Mouse (Mus musculus): ENCODE measurements around the gene Riiad1. TPM values are rescaled to one million over a fixed set of nuclear protein-coding genes. Genes with fewer than 3 reads are reported as not detected.
A peak's percentile ranks its signal among the peaks of the same experiment; 100 is the strongest.

Gene Riiad1
- polyA plus RNA-seq (2015; fragmentation: Nextera tagmentation; extraction: Ambion mirVana) = 14.1 and 18.0 TPM in 2 replicates

DNA sequence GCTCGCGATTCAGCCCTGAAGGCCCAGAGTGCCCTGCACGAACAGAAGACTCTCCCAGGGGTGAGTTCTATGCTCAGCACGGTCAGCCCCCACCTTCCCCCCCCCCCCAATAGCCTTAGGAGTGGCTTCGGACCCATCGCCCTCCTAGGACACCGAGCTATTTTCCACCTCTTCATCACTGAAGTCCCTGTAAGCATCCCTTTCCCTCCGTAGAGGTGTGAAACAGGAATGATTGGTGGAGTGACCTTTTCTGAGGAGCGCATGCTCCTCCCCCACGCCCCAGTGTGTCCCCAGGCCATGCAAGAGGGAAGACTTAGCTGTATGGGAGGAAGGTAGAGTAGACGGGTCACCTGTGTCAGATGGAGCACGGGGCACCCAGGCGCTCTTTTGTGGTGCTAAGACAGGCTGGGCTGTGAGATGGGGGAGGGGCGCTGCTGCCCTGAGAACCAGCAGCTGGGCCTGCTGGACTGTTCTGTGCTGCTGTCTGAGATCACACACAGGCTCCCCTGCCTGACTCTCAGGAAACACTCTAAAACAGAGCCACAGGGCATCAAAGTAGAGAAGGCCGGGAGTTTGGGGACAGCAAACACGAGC is at the start of gene Riiad1:
Gene Riiad1, minus strand, starts transcription at position 51 of the 594 bp plus-strand sequence.
- H3K4me1 ChIP-seq = peaks cover 73% of the 10 kb centered on the region

DNA sequence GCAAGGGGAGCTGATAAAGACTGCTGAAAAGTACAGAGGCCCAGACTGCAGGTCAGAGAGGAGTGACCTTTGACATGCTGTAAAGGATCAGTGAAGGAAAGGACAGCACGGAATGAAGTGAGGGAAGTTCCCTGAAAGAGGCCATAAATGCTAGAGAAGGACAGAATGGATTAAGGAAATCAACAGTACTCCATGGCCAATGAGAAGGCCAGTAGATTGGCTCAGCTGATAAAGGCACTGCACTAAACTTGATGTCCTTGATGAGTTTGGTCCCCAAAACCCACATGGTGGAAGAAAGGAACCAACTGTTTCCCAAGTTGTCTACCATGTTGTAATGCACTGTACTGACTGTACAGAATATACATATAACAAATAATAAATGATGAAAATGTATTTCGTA is 46.6 kb upstream of the Riiad1 start:
- H3K4me3 ChIP-seq = no peak overlapping the region
- H3K4me1 ChIP-seq = no peaks in the 10 kb centered on the region
- no peak for ATAC-seq (replicated peaks)
- no peak overlapping the region for H3K27ac ChIP-seq (replicated peaks)
- H3K9ac ChIP-seq (replicated peaks) = no peak overlapping the region
- 91% methylated on average over 2 of the region's 2 CpGs for WGBS
- no peaks in the 10 kb centered on the region for H3K27me3 ChIP-seq
- no peaks in the 10 kb centered on the region for H3K9me3 ChIP-seq
- H3K4me2 ChIP-seq (replicated peaks) = no peak overlapping the region
- H3K36me3 ChIP-seq = peaks cover 36% of the 10 kb centered on the region

More for the DNA sequence above, at the start of gene Riiad1:
- Histone ChIP-seq H3K27ac (replicated peaks) (peak within 1 kb of the TSS; percentile 95), H3K9me3 (no peaks in the 10 kb centered on the region), H3K4me2 (replicated peaks) (peak within 1 kb of the TSS; percentile 86), H3K36me3 (peaks cover 15% of the 10 kb centered on the region), H3K4me3 (peak within 1 kb of the TSS; percentile 69), H3K9ac (replicated peaks) (peak within 1 kb of the TSS; percentile 86), H3K27me3 (no peaks in the 10 kb centered on the region)
- WGBS = 16% methylated on average over 16 of the region's 16 CpGs
- ATAC-seq (replicated peaks) = no peak

DNA sequence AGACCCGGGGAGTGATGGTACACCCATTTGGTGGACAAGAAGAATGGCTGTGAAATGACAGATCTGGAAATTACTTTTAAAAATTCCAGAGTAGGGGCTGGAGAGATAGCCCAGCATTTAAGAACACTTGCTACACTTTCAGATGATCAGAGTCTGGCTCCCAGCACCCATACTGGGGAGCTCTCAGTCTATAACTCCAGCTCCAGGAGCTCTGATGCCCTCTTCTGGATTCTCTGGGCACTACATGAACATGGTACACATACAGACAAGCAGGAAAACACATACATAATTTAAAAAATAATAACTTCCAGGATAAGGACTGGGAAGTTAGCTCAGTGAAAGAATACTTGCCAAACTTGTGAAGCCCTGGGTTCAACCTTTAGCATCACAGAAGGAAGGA is 26.5 kb upstream of the Riiad1 start:
- WGBS = 98% methylated on average over 1 of the region's 1 CpGs
- H3K36me3 ChIP-seq = peaks cover 35% of the 10 kb centered on the region
- H3K27ac ChIP-seq (replicated peaks) = no peak overlapping the region
- H3K9ac ChIP-seq (replicated peaks) = no peak overlapping the region
- no peaks in the 10 kb centered on the region for H3K27me3 ChIP-seq
- H3K4me1 ChIP-seq = no peaks in the 10 kb centered on the region
- H3K4me2 ChIP-seq (replicated peaks) = no peak overlapping the region
- no peak overlapping the region for H3K4me3 ChIP-seq
- no peak for ATAC-seq (replicated peaks)
- no peaks in the 10 kb centered on the region for H3K9me3 ChIP-seq

DNA sequence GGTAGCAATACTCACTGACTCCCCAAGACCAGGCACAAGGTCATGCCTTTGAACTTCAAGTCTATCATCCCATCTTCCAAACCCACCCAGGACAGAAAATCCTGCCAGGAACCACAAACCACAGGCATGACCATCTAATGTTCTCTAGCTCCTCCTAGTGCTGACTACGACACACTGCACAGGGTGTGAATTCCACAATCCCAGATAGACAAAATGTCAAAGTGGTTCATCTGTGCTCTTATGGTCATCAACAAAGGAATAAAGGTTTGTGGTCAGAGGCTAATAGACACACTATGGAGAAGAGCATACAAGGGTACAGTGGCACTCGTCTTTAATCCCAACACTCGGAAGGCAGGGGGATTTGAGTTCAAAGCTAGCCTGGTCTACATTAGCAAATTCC is 22.1 kb upstream of the Riiad1 start:
- peak; percentile 51; the same call in 1 of the 2 replicates for ATAC-seq (replicated peaks)
- Histone ChIP-seq H3K4me3 (no peak overlapping the region), H3K4me1 (no peaks in the 10 kb centered on the region), H3K27ac (replicated peaks) (no peak overlapping the region), H3K9me3 (no peaks in the 10 kb centered on the region), H3K27me3 (no peaks in the 10 kb centered on the region), H3K36me3 (peaks cover 27% of the 10 kb centered on the region), H3K9ac (replicated peaks) (no peak overlapping the region), H3K4me2 (replicated peaks) (no peak overlapping the region)
- 73% methylated on average over 3 of the region's 3 CpGs for WGBS

DNA sequence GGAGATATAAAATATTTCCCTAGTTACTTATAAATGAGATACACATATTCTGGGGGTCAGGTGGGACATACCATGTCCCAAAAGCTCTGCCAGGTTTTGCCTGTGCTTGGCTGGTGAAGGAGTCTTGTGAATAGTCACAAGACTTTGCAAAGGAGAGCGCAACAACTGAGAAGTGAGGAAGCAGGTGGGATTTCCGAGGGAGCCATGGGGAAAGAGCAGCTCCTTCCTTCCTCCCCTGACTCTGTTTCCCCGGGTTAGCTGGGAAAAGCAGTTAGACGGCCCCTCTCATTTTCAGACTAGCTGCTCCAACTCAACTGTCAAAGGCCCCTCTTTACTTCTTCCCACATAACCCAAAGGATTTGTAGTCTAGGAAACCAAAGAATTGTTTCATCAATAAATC is 17.0 kb upstream of the Riiad1 start:
- Histone ChIP-seq H3K27ac (replicated peaks) (no peak overlapping the region), H3K9me3 (no peaks in the 10 kb centered on the region), H3K27me3 (no peaks in the 10 kb centered on the region), H3K4me1 (no peaks in the 10 kb centered on the region), H3K36me3 (peaks cover 20% of the 10 kb centered on the region), H3K4me3 (no peak overlapping the region), H3K4me2 (replicated peaks) (no peak overlapping the region), H3K9ac (replicated peaks) (no peak overlapping the region)
- ATAC-seq (replicated peaks) = no peak
- 84% methylated on average over 4 of the region's 4 CpGs for WGBS

DNA sequence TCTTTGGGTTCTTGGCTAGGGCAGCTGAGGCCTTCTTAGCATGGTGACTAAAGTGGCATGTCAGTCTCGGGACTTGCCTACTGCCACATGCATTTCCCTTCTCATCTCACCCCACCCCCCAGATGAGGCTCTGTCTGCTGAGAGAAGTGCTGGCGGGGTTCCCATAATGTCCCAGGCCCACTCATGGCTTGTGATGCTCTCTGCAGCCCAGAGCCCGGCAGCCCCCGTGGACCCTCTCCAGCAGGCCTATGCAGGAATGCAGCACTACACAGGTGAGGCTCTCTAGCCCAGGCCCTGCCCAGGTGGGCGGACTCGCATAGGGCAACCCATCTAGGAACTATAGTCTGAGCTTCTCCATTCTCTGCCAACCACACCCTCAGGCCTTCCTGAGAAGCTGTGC is 7.4 kb upstream of the Riiad1 start:
- 72% methylated on average over 6 of the region's 6 CpGs for WGBS
- H3K9ac ChIP-seq (replicated peaks) = no peak overlapping the region
- no peak overlapping the region for H3K4me3 ChIP-seq
- H3K27me3 ChIP-seq = no peaks in the 10 kb centered on the region
- no peak overlapping the region for H3K4me2 ChIP-seq (replicated peaks)
- ATAC-seq (replicated peaks) = no peak
- peak overlapping the region; percentile 29; the same call in 1 of the 2 replicates for H3K27ac ChIP-seq (replicated peaks)
- H3K4me1 ChIP-seq = peaks cover 69% of the 10 kb centered on the region
- peaks cover 68% of the 10 kb centered on the region for H3K36me3 ChIP-seq
- H3K9me3 ChIP-seq = no peaks in the 10 kb centered on the region

DNA sequence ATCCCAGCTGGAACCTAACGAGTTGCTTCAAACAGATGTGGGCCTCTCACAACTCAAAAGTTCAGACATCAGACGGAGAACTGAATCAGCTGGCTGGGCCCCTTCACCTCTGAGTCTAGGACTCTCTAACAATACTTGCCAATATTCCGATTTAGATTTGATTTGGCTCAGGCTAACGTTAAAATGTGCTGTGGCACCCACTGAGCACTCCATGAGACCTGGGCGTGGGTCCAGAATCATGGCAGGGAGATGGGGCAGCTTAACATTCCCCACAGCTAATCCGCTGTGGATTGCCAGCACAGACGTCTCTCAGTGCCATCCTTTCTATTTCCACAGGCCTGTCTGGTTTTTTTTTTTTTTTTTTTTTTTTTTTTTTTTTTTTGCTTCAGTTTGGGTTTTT is 5.8 kb upstream of the Riiad1 start:
- no peaks in the 10 kb centered on the region for H3K27me3 ChIP-seq
- peaks cover 81% of the 10 kb centered on the region for H3K4me1 ChIP-seq
- H3K9me3 ChIP-seq = no peaks in the 10 kb centered on the region
- no peak overlapping the region for H3K4me2 ChIP-seq (replicated peaks)
- H3K27ac ChIP-seq (replicated peaks) = peak overlapping the region; percentile 93
- peaks cover 65% of the 10 kb centered on the region for H3K36me3 ChIP-seq
- ATAC-seq (replicated peaks) = no peak
- no peak overlapping the region; the same call in 1 of the 2 replicates for H3K4me3 ChIP-seq
- no peak overlapping the region for H3K9ac ChIP-seq (replicated peaks)
- 30% methylated on average over 7 of the region's 7 CpGs for WGBS

DNA sequence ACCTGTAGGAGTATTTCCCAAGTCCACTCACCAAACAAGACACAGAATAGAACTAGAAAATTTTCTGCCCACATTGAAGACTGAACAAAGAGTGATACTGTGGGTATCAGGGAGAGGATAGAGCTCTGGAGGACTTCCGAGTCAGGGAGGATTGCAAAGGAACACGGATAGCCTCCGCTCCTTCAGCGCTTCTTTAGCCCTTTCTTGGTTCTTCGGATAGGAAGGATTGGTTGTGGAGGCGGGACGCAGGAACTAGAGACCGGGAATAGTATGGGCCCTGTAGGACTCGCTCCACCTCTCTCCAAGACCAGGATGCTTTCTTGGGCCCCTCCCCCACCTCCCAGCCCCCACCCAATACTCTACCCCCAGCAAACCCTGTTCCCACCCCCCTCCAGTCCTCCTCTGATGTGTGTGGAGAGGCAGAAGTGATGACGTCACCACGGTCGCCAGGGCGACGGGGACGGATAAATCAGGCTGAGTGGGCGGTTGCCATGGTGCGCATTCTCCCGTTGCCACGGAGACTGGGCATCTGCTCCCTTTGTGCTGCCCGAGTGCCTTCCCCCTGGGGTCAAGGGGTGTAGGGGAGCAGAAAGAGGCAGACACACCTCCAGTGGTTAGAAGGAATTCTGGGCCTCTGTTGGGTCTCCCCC is 3.8 kb upstream of the Riiad1 start:
- 4% methylated on average over 20 of the region's 20 CpGs for WGBS
- Histone ChIP-seq H3K4me1 (peaks cover 88% of the 10 kb centered on the region), H3K4me2 (replicated peaks) (peak overlapping the region; percentile 49), H3K4me3 (peak overlapping the region; percentile 26), H3K27ac (replicated peaks) (peak overlapping the region; percentile 93), H3K9me3 (no peaks in the 10 kb centered on the region), H3K36me3 (peaks cover 47% of the 10 kb centered on the region), H3K9ac (replicated peaks) (no peak overlapping the region; the same call in 1 of the 2 replicates), H3K27me3 (no peaks in the 10 kb centered on the region)
- ATAC-seq (replicated peaks) = peak; percentile 91

DNA sequence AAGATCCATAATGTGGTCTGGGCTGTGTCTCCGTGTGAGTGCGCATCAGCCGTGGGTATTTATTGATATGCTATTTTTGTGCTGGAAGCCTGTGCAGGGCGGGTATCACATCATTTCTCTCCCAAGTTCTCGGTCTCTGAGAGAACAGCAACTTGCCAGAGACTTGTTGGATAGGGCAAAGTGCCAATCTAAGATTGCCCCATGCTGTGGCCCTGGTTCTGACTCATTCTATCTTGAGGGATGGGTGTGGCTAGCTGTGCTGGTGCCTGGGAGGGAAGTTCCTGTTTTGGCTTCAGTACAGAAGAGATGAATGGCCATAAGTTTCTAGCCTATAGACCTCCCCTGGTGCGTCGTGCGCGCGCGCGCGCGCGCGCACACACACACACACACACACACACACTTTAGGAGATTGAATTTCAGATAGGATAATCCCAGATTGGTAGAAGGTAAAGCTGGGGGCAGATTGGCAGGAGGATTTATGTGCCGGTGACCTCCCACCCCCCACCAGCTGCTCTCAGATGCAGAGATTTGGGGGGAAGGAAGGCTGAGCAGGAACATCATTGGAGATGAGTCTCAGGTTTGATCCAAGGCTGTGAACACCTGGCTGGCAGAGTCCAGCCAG is 2.7 kb upstream of the Riiad1 start:
- Histone ChIP-seq H3K9me3 (no peaks in the 10 kb centered on the region), H3K36me3 (peaks cover 38% of the 10 kb centered on the region), H3K4me3 (no peak overlapping the region), H3K27ac (replicated peaks) (peak overlapping the region; percentile 93), H3K27me3 (no peaks in the 10 kb centered on the region), H3K4me1 (peaks cover 87% of the 10 kb centered on the region), H3K9ac (replicated peaks) (0 out of 2 replicates have a peak overlapping the region, but pooled peaks have one; percentile 19), H3K4me2 (replicated peaks) (peak overlapping the region; percentile 49; the same call in 1 of the 2 replicates)
- 78% methylated on average over 17 of the region's 17 CpGs for WGBS
- no peak for ATAC-seq (replicated peaks)

DNA sequence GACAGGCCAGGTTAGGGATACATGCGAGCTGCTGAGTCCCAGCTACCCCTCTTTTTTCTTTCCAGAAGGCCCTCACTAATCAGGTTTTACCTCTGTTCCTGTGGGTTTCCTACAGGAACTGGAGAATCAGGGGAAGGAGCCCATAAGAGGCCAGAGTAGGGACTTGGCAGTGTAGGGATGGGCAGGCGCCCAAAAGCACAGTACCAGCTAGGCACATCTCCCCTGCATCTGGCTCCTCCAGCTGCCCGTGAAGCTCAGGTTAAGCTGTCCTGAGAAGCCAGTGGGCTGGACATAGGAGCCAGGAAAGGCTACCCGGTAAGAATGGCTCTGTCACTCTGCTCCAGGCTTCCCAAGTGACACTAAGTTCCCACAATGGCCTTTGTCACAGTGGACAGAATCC is 1.3 kb upstream of the Riiad1 start:
- Histone ChIP-seq H3K27ac (replicated peaks) (peak overlapping the region; percentile 93), H3K4me3 (no peak overlapping the region), H3K4me1 (peaks cover 83% of the 10 kb centered on the region), H3K36me3 (peaks cover 25% of the 10 kb centered on the region), H3K4me2 (replicated peaks) (peak overlapping the region; percentile 86; the same call in 1 of the 2 replicates), H3K27me3 (no peaks in the 10 kb centered on the region), H3K9me3 (no peaks in the 10 kb centered on the region), H3K9ac (replicated peaks) (0 out of 2 replicates have a peak overlapping the region, but pooled peaks have one; percentile 19)
- WGBS = 68% methylated on average over 4 of the region's 4 CpGs
- ATAC-seq (replicated peaks) = no peak

DNA sequence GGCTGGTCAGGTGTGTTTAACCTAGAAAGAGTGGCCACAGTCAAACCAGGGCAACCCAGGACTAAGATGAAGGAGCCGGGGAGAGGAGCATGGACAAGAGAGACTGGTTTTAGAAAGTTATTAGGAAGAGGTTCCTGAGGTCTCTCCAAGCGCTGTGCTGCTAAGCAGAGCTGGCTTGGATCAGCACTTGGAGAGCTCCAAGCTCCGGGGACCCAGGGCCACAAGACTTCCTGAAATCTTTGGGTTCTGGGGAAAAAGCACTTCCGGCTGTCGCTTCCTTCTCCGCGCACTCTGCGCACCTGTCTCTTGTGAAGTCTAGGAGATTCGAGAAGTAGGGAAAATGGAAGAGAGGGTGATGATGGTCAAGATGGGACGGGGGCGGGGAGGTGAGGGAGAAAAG is 577 bp downstream of the Riiad1 start:
- no peak for ATAC-seq (replicated peaks)
- Histone ChIP-seq H3K4me1 (peaks cover 65% of the 10 kb centered on the region), H3K27me3 (no peaks in the 10 kb centered on the region), H3K36me3 (peaks cover 14% of the 10 kb centered on the region), H3K4me2 (replicated peaks) (peak overlapping the region; percentile 86), H3K27ac (replicated peaks) (0 out of 2 replicates have a peak overlapping the region, but pooled peaks have one; percentile 95), H3K9ac (replicated peaks) (peak overlapping the region; percentile 86), H3K9me3 (no peaks in the 10 kb centered on the region), H3K4me3 (peak overlapping the region; percentile 69)
- 20% methylated on average over 11 of the region's 11 CpGs for WGBS

DNA sequence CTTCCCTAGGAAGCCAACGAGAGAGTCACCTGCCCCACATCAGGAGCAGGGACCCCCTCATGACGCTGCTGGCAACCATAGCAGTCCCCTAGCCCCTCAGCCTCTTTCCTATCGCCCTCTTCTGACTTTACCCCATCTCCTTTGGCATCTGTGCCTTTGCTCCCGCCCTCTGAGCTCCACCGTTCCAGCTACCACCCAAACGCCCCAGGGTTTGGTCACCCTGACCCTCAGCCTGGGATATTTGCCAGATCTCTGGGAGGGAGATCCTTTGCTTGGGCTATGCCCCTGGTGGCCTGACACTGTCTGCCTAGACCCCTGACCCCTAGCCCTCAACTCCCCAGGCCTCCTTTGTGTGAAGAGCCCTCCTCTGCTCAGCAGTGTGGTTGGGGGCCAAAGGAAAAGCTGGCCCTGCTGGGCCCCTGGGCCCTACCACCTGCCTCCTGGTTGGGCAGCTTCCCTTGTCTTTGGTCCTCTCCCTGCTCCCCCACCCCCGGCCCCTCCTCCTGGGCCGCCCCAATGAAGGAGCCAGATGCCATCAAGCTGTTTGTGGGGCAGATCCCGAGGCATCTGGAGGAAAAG is 1.5 kb downstream of the Riiad1 start:
- Histone ChIP-seq H3K27me3 (no peaks in the 10 kb centered on the region), H3K9ac (replicated peaks) (peak overlapping the region; percentile 86), H3K9me3 (no peaks in the 10 kb centered on the region), H3K4me2 (replicated peaks) (peak overlapping the region; percentile 86), H3K27ac (replicated peaks) (peak overlapping the region; percentile 95), H3K36me3 (peaks cover 14% of the 10 kb centered on the region), H3K4me1 (peaks cover 56% of the 10 kb centered on the region), H3K4me3 (peak overlapping the region; percentile 69)
- ATAC-seq (replicated peaks) = no peak; the same call in 1 of the 2 replicates
- 4% methylated on average over 9 of the region's 9 CpGs for WGBS

Measured in forebrain, embryonic 15.5 days (tissue).